ENCODE assay signal across 8 mouse cellular contexts in the genomic region with DNA sequence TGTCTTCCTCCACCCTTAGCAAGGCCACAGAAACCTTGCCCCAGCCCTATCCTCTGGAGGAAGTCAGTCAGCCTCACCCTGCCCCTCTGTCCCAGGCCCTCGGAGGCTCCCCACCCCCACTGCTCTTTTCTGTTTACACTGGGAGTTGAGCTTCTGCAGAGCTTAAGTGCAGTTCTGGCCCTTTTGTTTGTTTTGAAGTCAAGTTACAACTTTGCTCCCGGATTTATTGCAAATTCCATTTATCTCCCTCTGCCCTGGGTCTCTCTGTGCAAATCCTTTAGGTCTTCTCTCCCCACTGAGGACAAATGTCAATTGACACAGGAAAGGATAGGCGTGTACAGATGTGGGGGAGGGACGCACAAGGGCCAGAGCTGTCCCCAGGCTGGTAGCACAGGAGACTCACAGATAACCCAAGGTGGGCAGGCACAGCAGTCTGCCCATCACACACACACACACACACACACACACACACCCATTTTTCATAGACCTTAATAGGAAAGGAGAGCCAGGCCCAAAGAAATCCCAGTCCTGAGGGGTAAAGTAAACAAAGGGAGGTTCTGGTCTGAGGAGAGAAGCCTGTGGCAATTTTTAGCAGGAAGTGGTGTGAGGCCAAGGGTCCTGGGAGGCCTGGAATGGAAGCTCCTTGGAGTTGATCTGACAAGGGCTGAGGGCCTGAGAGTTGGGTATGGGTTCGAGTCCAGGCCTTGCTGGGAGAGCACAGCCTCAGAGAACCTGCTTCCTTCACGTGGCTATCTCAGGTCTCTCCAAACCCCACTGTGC.
DNase-seq lines count a peak whose midpoint lies in the region; ATAC-seq lines count a peak whose summit lies in the region.

No protein-coding gene starts in this region.

- no peak overlapping the region for H3K4me3 ChIP-seq in embryonic facial prominence, embryonic 11.5 days (ENCODE audit: low read depth, low read length)
- no peak overlapping the region for H3K4me3 ChIP-seq in hindbrain, embryonic 10.5 days
- H3K4me3 ChIP-seq in limb, embryonic 11.5 days (ENCODE audit: low read depth, low read length): no peak overlapping the region
- H3K4me3 ChIP-seq in midbrain, embryonic 12.5 days: no peak overlapping the region

- H3K9me3 ChIP-seq in embryonic facial prominence, embryonic 11.5 days (replicated peaks; ENCODE audit: control insufficient read depth, low read length): no peaks in the 10 kb centered on the region
- H3K9me3 ChIP-seq in hindbrain, embryonic 10.5 days: no peaks in the 10 kb centered on the region
- no peaks in the 10 kb centered on the region for H3K9me3 ChIP-seq in limb, embryonic 11.5 days (ENCODE audit: control insufficient read depth, low read length)
- H3K9me3 ChIP-seq in midbrain, embryonic 12.5 days: no peaks in the 10 kb centered on the region

- no peaks in the 10 kb centered on the region for H3K27me3 ChIP-seq in embryonic facial prominence, embryonic 11.5 days (ENCODE audit: control insufficient read depth, insufficient read depth, low read length)
- peaks cover 17% of the 10 kb centered on the region; the same call in 1 of the 2 replicates for H3K27me3 ChIP-seq in hindbrain, embryonic 10.5 days (ENCODE audit: insufficient read depth, poor library complexity, severe bottlenecking)
- no peaks in the 10 kb centered on the region for H3K27me3 ChIP-seq in limb, embryonic 11.5 days (ENCODE audit: control insufficient read depth, insufficient read depth, low read length)
- peaks cover 20% of the 10 kb centered on the region; the same call in 1 of the 2 replicates for H3K27me3 ChIP-seq in midbrain, embryonic 12.5 days

- H3K9ac ChIP-seq in embryonic facial prominence, embryonic 11.5 days (replicated peaks; ENCODE audit: low read length): 0 out of 2 replicates have a peak overlapping the region, but pooled peaks have one; percentile 10
- H3K9ac ChIP-seq in limb, embryonic 11.5 days (ENCODE audit: low read length): peak overlapping the region; percentile 14; the same call in 1 of the 2 replicates
- peak overlapping the region; percentile 31; the same call in 1 of the 2 replicates for H3K9ac ChIP-seq in midbrain, embryonic 12.5 days (replicated peaks)

- H3K4me1 ChIP-seq in embryonic facial prominence, embryonic 11.5 days (ENCODE audit: control insufficient read depth, insufficient read depth, low read length): peaks cover 3% of the 10 kb centered on the region; the same call in 1 of the 2 replicates
- H3K4me1 ChIP-seq in hindbrain, embryonic 10.5 days (replicated peaks): peaks cover 71% of the 10 kb centered on the region
- H3K4me1 ChIP-seq in limb, embryonic 11.5 days (ENCODE audit: control insufficient read depth, insufficient read depth, low read length): peaks cover 26% of the 10 kb centered on the region
- H3K4me1 ChIP-seq in midbrain, embryonic 12.5 days: peaks cover 23% of the 10 kb centered on the region

- H3K27ac ChIP-seq in embryonic facial prominence, embryonic 11.5 days (replicated peaks; ENCODE audit: low read depth, low read length): peak overlapping the region; percentile 72
- peak overlapping the region; percentile 82 for H3K27ac ChIP-seq in hindbrain, embryonic 10.5 days
- peak overlapping the region; percentile 79 for H3K27ac ChIP-seq in limb, embryonic 11.5 days (replicated peaks; ENCODE audit: low read depth, low read length)
- peak overlapping the region; percentile 64; the same call in 1 of the 2 replicates for H3K27ac ChIP-seq in midbrain, embryonic 12.5 days (replicated peaks)

- peak; percentile 12; the same call in 1 of the 2 replicates for ATAC-seq in frontal cortex, adult (ENCODE audit: low TSS enrichment)
- no peak; the same call in 1 of the 2 replicates for ATAC-seq in embryonic facial prominence, embryonic 11.5 days (replicated peaks; ENCODE audit: insufficient number of reproducible peaks, low FRiP score, low TSS enrichment, low read depth)
- ATAC-seq in limb, embryonic 11.5 days (ENCODE audit: insufficient number of reproducible peaks, low FRiP score, low TSS enrichment, low read depth): 0 out of 2 replicates have a peak, but pooled peaks have one; percentile 33
- 0 out of 2 replicates have a peak, but pooled peaks have one; percentile 47 for ATAC-seq in midbrain, embryonic 12.5 days (ENCODE audit: low FRiP score, low read depth)

- no peak overlapping the region for H3K4me2 ChIP-seq in embryonic facial prominence, embryonic 11.5 days (ENCODE audit: low read depth, low read length)
- H3K4me2 ChIP-seq in limb, embryonic 11.5 days (ENCODE audit: low read depth, severe bottlenecking): no peak overlapping the region
- no peak overlapping the region for H3K4me2 ChIP-seq in midbrain, embryonic 12.5 days (replicated peaks)

- no peaks in the 10 kb centered on the region for H3K36me3 ChIP-seq in embryonic facial prominence, embryonic 11.5 days (replicated peaks; ENCODE audit: control insufficient read depth, insufficient read depth, low read depth, low read length)
- H3K36me3 ChIP-seq in hindbrain, embryonic 10.5 days: no peaks in the 10 kb centered on the region
- no peaks in the 10 kb centered on the region for H3K36me3 ChIP-seq in limb, embryonic 11.5 days (ENCODE audit: control insufficient read depth, insufficient read depth, low read length)
- no peaks in the 10 kb centered on the region for H3K36me3 ChIP-seq in midbrain, embryonic 12.5 days

- no peak for DNase-seq in frontal cortex, postnatal 36 days (ENCODE audit: low spot score in 2 of 2)
- peak; percentile 77 for DNase-seq in embryonic facial prominence, embryonic 11.5 days (ENCODE audit: low spot score)
- DNase-seq in hindbrain, embryonic 10.5 days (ENCODE audit: low spot score): peak; percentile 47
- peak; percentile 62 for DNase-seq in limb, embryonic 11.5 days (ENCODE audit: low spot score)
- no peak for DNase-seq in right cerebral cortex, postnatal 36 days (ENCODE audit: low spot score in 2 of 2)
- DNase-seq in cerebellum, adult 18-20 months: no peak

- WGBS in embryonic facial prominence, embryonic 11.5 days: 12% methylated on average over 6 of the region's 6 CpGs
- WGBS in hindbrain, embryonic 10.5 days: 17% methylated on average over 6 of the region's 6 CpGs
- 23% methylated on average over 6 of the region's 6 CpGs for WGBS in limb, embryonic 11.5 days
- 18% methylated on average over 6 of the region's 6 CpGs for WGBS in midbrain, embryonic 12.5 days

Comparison
In these comparisons a context has a peak if more than half of its experiments do, and no peak if none do; other contexts are left out.
1. DNase-seq: peak in embryonic facial prominence, embryonic 11.5 days (single experiment), hindbrain, embryonic 10.5 days (single experiment) and limb, embryonic 11.5 days (single experiment); none in frontal cortex, postnatal 36 days (0 of 2), right cerebral cortex, postnatal 36 days (0 of 2) and cerebellum, adult 18-20 months (0 of 2).
2. Peak in every context shown above with its lines, with median percentiles within 50 percentile points of each other: H3K27ac ChIP-seq and H3K9ac ChIP-seq.